Mouse (Mus musculus) T-helper 2 cell (primary cell): ENCODE data around the gene Smarca5.
"Not testable (repeated sequence)": the region's sequence is repeated elsewhere in the genome, so short reads cannot be mapped to it uniquely, and the experiment has no call there.

Experiments used
- in situ Hi-C: fragments of 300-600 bp; cut with MboI, MseI; formaldehyde crosslinking; loops from one replicate; pipeline ENCODE4 v1.15.1; 2025; ENCODE audit warnings: high pct_unique_total_duplicates

Smarca5 gene

DNA sequence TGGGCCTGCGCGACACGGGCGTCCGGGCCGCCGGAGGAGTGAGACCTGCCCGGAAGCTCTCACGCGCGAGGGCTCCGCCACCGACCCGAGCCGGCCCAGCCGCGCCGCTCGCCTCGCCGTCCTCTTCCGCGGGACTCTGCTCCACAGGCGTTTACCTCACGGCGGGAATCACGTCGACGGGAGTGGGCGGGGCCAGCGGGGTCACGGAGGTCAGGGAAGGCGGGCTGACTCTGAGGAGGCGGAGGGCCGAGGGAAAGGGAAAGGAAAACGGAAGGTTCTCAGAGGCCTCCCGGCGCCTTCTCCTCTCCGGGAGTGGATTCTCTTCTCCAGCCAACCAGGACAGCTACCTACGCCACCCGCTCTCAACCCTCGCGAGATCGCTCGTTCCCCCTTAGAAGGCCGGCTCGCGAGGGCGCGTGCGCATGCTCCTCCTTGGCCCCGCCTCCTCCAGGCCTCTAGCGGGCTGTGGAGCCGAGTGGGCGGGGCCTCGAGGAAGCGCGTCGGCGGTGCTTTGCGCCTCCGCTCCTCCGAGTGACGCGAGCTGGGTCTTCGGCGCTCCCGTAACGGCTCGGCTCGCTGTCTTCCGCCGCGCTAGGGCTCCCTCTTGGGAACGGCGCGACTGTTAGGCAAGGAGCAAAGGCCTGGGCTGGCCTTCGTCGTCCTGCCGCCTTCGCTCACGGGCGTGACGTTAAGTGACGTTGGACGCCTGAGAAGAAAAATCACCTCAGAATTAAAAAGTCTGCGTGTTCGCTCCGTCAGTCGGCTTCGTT lies at the start of gene Smarca5:
Gene Smarca5, minus strand, starts transcription at position 343 of the 770 bp plus-strand sequence.
- in situ Hi-C loops = not testable (repeated sequence)

DNA sequence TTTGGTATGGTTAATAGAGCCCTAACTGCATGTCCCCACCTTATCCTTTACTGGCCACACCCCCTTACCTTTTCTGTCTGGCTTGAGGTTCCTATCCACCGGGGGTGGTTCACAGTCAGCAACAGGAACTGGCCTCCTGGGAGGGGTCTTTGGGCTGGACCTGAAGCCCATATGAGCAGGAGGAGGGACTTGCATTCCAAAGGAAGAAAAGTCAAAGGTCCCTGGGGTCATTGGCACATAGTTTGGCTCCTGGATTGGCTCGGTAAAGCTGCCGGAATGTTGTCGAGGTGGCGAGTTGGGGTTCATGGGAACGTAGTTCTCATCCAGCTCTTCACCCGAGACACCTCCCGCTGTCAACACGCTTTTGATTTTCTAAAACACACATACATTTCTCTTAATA lies 45.3 kb upstream of the Smarca5 start:
- in situ Hi-C loops = no loop called here

DNA sequence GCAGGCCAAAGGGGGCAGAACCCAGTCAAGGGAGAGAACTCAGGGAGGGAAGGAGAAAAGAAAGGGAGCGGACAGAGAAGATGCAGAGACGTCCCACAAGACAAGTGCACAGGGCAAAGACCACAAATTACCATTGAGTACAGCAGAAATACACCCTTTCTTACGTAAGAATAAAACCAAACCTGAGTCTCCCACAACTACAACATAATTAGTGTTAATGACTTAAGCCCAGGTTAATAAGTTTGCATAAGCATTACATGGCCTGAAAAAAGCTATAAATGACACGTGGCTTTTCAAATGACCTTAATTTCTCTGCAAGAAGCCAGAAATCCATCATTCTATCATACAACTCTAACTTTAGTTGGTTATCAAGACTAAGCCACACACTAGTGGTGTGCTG lies 44.0 kb upstream of the Smarca5 start:
- in situ Hi-C loops = no loop called here

DNA sequence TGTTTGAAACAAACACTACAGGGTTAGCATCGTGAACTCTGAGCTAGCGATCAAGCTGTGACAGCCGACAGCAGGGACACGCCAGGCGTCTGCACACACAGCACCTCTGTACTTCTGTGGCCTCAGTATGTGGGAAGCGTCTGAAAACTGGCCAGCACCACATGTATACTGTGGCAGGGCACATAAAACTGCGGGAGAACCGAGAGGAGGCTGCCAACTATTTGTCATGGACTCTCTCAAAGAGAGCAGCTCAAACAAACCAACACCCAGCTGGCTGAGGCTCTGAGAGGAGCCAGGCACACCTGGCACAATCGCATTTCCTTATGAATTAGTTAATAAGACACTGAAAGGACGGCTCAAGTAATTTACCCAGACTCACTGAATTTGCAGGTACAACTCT lies 42.0 kb upstream of the Smarca5 start:
- in situ Hi-C loops = no loop called here

DNA sequence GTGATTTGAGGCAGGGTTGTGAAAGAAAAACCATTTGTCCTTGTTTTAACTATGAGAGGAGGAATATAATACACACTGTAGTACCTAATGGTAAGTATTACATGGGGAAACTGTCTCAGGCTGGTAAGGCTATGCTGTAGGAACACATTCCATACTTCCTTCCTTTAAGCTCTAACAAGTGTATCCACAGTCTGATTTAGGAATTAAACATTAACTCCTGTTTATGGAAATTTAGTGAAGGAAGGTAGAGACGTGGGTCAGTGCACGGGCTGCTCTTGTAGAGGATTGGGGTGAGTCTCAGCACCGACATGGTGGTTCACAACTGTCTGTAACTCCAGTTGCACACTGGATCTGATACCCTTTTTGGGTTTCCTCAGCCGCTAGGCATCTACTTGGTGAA lies 41.0 kb upstream of the Smarca5 start:
- in situ Hi-C loops = no loop called here

DNA sequence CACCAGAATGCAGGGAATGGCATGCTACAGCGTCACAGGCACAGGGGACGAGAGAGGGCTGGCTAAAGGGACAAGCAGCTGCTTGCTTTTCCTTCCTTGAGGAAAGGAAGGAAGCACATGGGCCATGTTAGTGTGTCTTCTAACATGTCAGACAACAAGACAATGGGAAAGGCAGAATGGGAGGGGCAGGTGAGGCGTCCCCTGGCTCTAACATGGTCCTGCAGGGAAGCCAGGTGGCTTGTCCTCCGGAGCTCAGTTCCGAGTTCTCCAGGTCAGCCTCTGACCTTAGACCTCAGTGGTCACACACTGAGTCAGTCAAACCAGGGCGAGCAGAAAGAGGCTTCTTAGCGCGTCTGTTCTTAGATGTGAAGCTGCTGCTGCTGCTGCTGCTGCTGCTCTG lies 37.1 kb upstream of the Smarca5 start:
- in situ Hi-C loops = no loop called here

DNA sequence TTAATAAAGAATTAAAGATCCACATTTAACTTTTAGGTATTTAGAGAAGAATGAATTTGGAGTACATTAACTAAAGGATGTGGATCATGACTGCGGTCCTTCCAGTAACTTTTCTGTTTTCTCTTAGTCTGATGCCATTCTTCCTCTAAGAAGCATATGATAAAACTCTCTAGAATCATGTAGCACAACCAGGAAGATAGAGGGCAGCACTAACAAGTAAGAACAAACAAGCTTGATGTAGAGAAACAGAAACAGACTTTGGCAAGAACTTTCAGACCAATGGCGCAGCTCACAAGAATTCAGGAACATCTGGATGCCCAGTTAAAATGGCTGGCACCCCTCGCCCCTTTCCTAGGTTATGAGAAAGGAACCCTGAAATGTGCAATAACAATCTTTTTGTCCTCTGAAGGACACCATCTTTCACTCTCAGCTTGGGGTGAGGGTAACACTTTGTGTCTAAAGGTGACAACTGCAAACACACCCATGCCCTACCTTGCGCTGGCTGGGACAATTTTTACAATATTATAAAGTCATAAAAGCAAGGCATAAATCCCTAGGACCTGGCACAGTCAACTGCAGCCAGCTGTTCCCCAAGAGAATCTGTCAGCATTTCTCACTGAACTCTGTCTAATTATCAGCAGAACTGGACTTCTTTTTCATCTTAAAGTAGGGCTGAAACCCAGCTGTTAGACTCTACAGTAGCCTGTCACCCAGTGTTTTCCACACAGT lies 33.6 kb upstream of the Smarca5 start:
- in situ Hi-C loops = no loop called here

DNA sequence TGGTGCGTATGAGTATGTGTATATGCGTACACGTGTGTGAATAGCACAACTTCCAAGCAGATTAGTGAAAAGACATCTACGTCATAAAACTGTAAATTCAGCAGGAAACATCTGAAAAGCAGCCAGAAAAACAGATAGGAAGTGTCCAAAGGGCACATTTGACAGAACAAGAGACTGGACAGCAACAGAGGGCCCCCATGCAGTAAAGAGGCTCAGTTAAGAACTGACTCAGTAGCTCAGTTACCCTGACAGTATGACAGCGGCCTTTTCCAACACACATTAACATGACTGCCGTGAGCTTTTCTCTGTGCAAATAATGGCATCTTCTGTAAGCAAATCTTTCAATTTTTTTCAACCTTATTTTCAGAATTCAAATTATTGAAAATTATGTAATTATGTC lies 29.2 kb upstream of the Smarca5 start:
- in situ Hi-C loops = no loop called here

DNA sequence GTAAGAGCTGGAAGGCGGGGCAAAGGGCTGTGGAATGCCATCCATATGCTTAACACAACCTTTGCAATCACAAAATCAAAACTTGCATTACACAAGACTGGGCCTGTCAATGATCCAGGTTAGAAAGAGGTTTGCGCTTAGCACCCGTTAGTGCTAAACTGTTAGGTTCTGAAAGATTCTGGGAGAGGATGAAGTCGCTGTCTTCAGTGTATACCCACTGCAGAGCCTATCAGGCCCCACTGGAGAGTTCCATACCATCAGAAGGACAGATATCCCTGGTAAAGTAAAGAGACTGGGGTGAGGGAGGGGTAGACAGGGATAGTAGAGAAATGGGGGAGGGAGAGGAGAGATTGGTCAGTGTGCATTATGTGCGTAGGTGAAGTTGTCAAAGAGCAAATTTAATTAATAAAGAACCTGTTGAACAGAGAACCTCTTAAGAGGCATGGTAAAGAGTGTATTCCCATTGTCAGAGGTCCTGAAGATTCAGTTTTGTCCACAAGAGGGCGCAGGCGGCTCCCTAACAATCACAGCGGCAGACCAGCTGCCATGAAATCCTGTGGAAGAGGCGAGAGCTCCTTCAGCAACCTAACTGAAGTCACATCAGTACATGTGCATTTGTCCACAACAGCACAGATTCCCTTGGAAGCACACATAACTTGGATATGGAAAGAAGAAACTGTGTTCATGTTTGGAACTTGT lies 13.9 kb upstream of the Smarca5 start:
- in situ Hi-C loops = no loop called here

DNA sequence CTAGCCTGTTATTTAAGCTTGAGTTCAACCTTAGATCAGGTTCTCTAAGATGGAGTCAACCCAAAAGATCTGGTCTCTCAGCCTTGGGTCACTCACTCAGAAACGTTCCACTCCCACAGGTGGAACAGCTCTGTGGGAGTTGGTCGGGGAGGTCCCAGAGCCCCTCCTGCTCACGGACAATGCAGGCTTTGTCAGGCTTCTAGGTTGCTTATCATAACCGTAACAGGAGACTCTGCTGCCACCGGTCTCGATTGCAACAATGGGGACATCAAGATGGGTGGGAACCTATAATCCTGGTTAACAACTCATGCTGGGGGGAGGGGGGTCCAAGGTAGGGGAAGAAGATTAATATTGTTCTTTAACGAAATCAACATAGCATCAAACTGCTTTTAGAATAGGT lies 13.1 kb upstream of the Smarca5 start:
- in situ Hi-C loops = no loop called here

DNA sequence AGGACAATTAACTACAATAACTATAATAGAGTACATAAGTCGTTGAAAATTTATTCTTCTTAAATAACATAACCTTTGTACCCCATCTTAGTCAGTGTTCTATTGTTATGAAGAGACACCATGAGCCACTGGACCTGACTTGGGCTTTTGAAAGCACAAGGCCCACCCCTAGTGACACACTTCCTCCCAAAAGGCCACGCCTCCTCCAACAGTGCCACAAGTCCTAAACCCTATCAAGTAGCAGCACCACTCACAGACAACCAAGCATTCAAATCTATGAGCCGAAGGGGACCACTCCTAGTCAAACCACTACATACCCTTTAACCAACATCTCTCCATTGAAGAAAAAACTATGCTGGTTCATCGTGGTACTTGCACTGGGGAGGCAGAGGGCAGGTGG lies 9.8 kb upstream of the Smarca5 start:
- in situ Hi-C loops = no loop called here

DNA sequence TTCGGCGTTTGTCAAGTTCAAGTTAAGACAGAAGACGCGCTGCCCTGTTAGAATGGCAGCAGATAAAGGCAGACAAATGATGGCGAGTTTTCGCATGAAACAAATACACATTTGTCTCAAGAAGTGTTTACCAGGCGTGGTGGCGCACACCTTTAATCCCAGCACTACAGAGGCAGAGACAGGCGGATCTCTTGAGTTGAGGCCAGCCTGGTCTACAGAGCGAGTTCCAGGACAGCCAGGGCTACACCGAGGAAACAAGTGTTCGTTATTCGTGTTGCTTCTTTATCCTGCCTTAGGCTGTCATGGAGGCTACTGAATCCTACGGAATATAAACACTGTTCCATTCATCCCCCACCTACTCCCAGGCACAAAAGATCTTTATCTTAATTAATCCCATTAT lies 635 bp upstream of the Smarca5 start:
- in situ Hi-C loops = loop anchor here (5.0 kb wide), 1 partner anchor 272 kb away; the partner anchor contains the start of gene Usp38

DNA sequence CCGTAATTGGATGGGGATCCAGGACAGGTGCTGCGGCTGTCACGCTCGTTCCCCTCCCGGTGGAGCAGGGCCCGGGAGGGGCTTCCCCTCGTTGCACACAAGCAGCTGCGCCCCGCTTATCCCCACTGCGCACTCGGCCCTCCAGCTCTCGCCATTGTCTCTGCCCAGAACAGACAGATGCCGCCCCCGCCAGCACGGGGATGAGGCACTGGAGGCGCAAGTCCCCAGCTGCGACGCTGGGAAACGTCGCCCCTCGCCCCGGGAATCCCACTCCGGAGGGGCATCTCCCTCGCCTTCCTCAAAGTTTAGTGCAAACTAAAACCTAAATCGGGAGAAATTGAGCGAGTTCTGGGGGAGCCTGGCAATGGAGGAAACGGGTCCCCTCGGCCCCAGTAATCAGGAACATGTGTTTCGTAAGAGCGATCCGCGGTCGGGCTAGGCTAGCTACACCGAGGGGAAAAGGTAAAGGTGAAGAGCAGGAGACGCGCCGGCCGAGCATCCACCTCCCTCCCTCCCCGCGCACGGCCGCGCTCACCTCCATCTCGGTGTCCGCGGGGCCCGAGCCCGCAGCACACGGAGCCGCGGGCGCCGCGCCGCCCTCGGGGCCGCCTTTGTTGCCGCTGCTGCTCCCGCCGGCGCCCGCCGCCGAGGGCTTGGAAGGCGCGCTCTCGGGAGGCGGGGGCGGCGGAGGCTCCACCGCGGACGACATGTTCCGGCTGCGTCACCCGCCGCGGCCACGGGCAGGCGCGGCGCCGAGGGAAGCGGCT lies 726 bp downstream of the Smarca5 start:
- in situ Hi-C loops = no loop called here

DNA sequence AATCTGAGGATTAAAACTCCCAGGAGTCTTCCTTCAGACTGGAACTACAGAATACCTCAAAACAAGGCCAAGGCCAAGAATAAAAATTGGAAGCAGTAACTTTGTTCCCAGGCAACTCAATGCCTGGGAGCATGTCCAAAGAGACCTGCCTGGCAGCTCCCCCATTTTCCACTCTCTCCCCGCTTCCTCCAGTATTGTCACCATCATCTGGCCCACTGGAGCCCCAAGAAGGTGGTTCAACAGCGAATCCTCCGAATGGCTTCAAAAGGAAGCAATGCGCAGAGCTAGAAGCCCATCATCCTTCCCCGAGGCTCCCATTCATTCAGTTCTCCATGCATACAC lies 1.3 kb downstream of the Smarca5 start:
- in situ Hi-C loops = no loop called here

DNA sequence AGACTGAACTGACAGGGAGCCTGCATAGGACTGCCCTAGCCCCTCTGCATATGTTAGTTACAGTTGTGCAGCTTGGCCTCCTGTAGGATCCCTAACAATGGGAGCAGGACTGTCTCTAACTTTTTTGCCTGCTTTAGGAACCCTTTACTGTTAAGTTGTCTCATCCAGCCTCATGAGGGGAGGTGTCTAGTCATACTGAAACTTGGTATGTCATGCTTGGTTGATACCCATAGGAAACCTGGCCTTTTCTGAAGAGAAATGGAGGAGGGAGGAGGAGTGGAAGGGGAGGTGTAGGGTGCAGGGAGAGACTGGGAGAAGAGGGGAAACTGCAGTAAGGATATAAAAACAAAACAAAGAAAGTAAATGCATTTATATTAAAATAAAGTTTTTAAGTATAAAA lies 7.0 kb downstream of the Smarca5 start:
- in situ Hi-C loops = no loop called here

DNA sequence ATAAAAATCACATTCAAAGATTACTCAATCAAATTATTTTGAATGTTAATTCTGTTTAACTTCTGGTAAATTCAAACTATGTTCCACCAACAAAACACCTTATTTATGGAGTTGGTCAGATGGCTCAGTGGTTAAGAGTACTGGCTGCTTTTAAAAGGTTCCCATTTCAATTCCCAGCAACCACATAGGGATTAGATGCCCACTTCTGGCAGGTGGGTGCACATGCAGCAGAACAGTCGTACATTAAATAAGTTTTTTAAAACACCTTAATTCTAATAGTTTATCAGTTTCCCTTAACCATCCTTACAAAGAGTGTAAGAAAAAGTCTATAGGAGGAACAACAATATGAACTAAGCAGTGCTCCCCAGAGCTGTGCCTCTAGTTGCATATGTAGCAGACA lies 24.8 kb downstream of the Smarca5 start:
- in situ Hi-C loops = no loop called here

DNA sequence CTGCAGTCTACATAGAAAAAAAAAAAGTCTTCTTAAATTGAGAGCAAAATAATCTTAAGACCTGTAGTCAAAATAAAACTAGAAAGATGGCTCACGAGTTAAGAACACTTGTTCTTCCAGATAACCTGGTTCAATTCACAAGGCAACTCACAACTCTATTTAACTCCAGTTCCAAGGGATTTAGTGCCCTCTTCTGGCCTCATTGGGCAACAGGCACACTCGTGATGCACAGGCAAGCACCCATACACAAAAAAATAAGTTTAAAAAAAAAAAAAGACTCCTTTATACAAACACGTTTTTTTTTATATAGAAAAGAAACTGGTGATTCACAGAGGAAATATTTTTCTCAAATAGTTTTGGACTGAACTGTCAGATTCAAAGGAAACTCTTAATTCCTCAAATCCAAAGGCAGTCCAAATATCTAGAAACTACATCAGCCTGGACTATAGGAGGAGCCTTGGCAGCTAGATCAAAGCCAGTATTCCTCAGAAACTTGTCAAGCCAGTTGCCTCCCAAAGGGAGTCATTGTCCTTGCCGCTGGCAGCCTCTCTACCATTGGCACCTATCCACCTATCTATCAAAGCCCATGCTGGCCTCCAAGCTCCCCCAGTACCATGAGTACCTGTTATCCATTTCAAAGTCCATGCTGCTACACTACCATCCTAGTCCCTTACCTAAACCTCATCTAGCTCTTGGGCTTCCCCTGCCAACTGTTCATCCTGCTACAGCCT lies 28.5 kb downstream of the Smarca5 start:
- in situ Hi-C loops = no loop called here

DNA sequence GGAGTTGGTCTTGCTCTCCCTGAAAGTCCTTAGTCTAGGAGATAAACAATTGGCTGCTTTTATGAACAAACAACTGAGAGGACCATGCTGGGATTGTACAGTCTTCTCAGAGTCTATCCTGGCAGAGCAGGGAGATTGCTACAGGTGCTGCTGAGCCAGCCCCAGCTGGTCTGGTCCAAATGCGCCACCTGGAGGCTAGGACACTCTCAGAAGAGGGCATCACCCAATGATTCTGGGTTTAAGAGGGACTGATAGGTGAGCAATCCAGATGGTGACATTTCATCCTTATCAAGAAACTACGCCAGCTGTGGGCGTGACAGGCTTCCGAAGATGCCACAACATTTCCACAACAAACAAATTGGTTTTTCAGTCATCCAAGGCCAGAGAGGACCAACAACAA lies 51.2 kb downstream of the Smarca5 start:
- in situ Hi-C loops = no loop called here

DNA sequence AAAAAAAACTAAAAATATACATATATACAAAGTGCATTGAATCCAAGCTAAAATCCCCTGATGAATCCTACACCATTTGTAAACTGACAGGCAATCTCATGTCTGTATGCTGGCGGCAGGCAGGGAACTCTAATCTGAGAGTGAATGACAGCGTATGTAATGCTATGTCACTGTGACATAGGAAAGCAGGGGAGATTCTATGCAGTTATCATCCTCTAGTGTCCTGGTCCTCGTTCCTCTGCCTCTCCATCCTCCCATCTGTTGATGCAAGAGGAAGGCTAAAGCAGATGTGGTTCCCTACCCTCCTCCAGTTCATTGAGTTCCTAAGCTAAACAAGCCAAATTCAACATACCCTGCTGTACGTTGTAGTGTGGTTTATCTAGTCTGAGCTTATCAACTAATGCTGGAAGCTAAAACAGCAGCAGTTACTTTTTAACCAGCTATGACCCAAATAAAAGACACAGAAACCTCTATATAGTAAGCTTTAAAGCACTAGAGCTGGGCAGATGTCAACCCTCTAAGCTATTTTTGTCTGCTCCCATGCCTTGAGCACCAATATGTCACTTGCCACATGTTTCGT lies 55.5 kb downstream of the Smarca5 start:
- in situ Hi-C loops = no loop called here

DNA sequence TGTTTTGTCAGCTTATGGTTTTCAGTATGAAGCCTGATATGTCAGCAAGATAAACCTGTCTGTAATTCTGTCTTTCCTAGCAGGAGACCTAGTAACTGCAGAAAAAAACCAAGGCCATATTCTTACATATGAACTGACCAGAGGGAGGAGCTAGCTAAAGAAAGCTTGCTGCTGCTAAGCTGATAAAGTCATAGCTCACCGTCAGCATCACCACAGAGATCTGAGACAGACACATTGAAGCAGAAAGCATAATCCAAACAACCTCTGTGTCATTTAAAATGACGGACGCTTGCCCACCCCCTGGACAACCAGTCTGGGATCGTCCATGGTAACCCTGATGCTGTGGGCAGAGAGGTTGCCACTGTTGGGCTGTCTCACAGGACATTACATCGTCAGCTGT lies 56.7 kb downstream of the Smarca5 start:
- in situ Hi-C loops = no loop called here
